Mouse (Mus musculus) ES-Bruce4 (cell line): ENCODE data around the gene Rab11fip4.

ENCODE experiments used
- CTCF ChIP-seq: IDR thresholded peaks from one replicate; pipeline ENCODE4 v1.8.1; 2011; ENCODE audit warnings: low read depth, low read length
- EP300 ChIP-seq: IDR thresholded peaks from 2 replicates; pipeline ENCODE4 v1.6.1; 2011; ENCODE audit warnings: low read depth, low read length; ENCODE audit not compliant: insufficient read depth
- POLR2A ChIP-seq: IDR thresholded peaks from one replicate; pipeline ENCODE4 v1.8.1; 2011; ENCODE audit warnings: low read length; ENCODE audit not compliant: insufficient read depth

GRCm38 (mm10) chr11:79670411-79670945 is 79.5 kb downstream of the Rab11fip4 start:
- TF ChIP-seq CTCF = no peak
- no peak for TF ChIP-seq EP300
- no peak for TF ChIP-seq POLR2A
